Mouse (Mus musculus): ENCODE data around the gene Gm45753.

GRCm38 (mm10) chr8:45258421-45258820, 49.8 kb downstream of the Gm45753 start:
- no peak for TF ChIP-seq HCFC1 (IDR thresholded peaks at IDR 0.05; ENCODE audit: borderline replicate concordance, insufficient read depth, low read length)
- TF ChIP-seq CHD2 (IDR thresholded peaks at IDR 0.05; ENCODE audit: low read depth, low read length) = no peak
- TF ChIP-seq ZC3H11A (IDR thresholded peaks at IDR 0.05; ENCODE audit: borderline replicate concordance, low read depth, low read length) = no peak

Data from ES-E14 (cell line).